Mouse (Mus musculus) WW6 (cell line): Measurements from ENCODE around the gene Kmt5b.

Source experiments
- DNase-seq: peaks from one replicate; pipeline ENCODE4 v3.0.0-alpha.2; 2013; ENCODE audit warnings: low read depth, low spot score

Kmt5b gene

DNA sequence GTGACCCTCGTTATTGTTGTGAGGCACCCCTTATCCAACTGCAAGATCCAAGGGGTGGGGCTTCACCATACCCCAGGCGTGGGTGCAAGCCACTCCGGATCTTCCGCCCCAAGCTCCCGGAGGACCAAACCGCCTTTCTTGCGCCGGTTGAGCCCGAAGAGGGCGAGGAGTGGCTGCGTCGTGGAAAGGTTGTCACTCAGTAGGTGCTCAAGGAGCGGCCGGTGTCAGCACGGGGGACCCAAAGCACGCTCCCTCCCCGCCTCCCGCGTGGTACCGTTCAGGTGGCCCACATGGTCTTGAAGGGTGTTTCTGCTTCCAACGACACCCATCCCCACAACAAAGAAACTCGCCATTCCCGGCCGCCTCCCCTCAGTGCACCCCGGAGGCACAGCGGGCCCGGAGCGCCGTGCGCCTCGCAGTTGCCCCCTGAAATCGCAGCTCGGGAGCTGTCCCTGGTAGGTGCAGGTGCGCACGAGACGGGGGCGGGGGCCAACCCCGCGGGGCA is at the start of gene Kmt5b:
Gene Kmt5b (plus strand): TSS at position 146 of the 505 bp plus-strand sequence.
- no peak for DNase-seq

DNA sequence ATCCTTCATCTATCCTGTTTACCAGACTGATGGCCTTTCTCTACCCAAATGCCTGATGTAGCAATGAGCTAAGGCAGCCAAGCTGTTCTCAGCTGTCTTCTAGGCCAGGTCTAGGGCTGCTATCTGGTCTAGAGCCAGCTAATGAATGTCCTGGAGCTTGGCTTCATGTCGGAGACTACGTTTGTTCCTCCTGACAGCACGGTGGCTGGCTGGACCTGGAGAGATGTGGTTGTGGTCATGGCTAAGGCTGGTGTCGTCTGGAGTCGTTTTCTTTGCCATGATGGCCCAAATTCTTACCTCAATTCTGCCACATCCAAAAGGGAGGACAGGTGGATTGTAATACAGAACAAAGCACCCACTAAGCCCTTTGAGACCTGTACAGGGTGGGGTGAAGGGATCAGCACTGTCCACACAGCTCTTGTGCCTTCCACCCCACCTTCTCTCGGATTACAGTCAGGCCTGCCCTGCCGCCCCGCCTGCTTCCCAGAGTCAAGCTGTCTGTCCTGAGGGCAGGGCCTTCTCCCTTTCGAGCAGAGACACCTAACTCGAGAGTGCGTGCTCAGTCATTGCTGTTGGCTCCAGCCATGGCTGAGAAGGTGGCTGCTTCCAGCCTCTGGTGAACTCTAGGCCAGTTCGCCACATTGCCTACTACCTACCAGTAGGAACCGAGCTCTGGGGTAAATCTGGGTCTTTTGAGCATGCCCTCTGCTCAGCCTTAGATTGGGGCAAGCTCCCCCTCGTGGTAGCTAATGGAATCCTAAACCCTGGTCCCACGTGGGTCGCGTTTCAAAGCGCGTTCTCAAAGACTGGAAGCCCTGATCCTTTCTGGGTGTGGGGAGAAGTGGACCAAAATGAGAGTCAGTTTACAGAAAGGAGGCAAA is 48.5 kb upstream of the Kmt5b start:
- peak; percentile 86 for DNase-seq

DNA sequence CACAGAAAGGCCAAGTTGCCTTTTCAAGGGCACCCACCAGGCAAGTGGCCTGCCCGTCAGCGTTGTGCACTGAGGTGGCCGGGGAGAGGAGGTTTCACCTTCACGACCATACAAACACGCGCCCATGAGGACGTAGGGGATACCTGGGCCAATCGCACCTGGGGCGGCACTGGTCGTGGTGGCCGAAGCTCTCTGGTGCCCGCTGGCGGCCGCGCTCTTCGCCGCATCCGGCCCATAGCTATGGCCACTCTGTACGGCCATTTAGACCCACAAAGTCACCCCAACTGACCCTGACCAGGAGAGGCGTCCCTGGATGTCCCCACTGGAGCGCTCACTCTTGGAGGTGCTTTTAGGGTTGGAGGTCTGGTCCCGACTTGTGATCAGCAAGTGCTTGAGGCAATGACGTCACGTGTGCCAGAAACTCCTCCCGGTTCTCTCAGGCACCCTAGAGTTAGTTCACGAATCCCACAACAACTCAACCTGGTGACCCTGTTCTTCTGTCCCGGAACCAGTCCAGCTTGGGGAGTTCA is 47.8 kb upstream of the Kmt5b start:
- DNase-seq: no peak

DNA sequence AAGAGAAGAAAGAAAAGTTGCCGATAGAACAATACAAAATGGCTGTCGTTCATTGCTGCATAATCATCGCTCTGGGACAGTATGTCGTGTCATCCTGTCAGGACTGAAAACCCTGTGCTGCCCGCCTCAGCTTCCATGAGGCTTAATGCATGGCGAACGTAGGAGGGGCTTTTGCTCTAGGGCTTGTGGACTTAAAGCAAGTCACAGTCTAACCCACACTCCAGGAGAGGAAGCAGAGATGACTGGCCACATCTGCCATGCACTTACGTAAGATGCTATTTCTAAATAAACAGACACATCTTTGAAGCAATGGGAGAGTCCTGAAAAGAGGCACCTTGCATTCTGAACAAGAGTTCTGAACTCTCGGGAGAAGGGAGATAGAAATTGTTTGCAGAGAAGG is 44.1 kb upstream of the Kmt5b start:
- DNase-seq: no peak

DNA sequence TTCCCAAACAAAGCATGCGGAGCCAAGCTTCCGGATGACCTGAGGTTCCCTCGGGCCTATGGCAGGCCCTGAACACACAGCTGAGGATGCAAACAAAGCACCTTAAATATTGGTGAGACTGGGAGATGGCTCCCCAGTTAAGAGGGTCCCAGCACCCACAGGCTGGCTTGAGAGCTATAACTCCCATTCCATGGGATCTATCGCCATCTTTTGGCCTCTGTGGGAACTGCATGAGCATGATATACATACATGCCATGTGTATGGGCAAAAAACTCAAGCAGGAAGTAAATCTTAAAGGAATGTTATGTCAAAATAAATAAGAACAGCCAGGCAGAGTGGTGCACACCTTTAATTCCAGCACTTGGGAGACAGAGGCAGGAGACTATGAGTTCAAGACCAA is 43.3 kb upstream of the Kmt5b start:
- DNase-seq: no peak

DNA sequence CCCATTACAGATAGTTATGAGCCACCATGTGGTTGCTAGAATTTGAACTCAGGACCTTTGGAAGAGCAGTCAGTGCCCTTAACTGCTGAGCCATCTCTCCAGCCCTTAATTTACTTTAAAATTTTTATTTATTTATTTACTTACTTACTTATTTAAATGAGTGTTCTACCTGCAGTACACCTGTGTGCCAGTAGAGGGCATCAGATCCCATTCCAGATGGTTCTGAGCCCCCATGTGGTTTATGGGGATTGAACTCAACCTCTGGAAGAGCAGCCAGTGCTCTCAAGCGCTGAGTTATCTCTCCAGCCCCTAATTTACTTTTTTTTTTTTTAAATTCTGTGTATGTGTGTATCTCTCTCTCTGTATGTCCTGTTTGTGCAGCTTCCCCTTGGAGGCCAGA is 42.4 kb upstream of the Kmt5b start:
- DNase-seq: no peak

DNA sequence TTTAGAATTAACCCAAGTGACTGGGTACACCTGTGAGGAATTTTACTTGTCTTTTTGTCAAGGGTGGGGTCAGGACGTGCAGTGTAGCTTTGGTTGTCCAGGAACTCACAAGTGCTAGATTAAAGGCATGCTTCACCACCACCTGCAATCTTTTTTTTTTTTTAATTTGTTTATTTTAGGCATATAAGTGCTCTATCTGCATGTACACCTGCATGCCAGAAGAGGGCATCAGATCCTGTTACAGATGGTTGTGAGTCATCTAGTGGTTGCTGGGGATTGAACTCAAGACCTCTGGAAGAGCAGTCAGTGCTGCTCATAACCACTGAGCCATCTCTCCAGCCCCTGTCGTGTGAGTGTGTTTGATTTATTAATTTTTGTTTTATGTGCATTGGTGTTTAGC is 38.3 kb upstream of the Kmt5b start:
- DNase-seq: no peak

DNA sequence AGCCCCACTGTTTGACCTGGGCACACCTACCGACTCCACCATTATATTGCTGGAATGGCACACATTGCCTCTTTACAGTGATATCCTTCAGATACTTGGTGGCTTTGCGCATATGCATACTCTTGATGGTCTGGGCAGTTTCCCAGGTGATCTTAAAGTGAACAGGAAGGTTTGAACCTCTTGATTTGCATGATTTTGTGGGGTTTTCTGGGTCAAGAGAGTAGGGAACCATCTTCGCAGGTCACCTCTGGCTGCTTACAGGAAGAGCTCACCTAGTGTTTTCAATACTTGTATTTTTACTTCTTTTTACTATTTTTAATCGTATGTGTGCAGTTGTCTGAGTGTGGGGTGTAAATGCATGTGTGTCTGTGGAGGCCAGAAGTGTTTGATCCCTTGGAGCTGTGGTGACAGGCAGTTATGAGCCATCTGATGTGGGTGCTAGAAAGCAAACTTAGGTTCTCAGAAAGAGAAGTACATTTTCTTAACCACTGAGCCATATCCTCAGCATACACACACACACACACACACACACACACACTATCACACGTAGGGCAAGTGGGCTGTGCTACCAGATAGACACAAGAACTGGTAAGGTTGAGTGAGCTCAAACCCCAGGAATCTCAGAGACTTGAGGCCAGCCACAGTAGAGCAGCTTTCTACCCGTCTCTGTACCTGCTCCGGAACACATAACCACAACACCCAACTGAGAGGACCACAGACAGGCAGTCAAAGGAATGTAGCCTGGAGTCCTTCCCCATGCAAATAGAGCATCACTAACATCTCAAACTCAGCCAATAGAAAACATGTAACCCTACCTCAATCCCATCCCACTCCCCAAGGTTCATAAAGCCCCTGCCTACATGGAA is 36.2 kb upstream of the Kmt5b start:
- DNase-seq: no peak

DNA sequence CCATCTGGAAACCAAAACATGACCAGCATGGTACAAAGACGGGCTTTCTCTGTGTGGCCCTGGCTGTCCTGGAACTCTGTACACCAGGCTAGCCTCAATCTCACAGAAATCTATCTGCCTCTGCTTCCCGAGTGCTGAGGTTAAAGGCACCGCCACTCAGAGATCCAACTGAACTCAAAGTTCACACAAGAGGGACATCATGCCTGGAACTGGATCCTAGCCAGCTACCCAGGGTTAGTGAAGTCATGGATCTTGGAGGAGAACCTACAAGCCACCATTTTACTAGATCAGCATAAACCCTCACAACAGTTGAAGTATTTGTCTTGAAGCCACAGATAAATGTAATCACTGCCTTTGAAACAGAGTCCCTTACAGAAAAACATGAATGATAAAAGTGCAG is 31.2 kb upstream of the Kmt5b start:
- DNase-seq: no peak

DNA sequence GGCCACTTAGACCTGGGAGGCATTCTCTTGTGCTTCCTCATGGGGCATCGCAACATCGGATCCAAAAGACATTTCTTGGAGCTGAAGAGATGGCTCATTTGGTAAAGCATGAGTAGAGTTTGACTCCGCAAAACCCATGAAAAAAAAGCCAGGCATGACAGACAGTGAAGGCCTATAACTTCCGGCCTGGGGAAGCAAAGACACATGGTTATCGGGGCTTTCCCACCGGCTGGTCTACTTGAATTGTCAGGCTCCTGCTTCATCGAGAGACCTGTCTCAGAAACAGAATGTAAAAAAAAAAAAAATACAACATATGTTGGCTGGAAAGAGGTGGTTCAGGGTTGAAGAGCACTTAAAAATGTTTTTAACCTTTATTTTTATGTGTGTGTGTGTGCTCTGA is 27.6 kb upstream of the Kmt5b start:
- no peak for DNase-seq

DNA sequence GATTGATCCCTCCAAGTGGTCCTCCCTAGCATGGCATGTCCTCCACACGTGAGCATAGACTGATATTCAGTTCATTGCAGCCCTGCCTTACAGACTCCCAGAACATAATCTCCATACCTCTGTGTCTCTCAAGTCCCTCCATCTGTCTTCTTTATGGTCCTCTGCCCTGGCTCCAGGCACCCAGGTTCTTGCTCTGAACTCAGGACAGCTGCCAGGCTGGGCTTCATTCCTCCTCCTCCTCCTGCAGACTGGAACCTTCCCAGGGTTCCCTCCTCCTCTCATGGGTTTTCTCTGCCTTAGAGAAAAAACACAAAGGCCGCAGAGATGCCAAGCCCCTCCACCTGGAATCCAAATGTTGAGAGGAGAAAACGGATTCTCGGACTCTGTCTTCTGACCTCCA is 24.5 kb upstream of the Kmt5b start:
- no peak for DNase-seq

DNA sequence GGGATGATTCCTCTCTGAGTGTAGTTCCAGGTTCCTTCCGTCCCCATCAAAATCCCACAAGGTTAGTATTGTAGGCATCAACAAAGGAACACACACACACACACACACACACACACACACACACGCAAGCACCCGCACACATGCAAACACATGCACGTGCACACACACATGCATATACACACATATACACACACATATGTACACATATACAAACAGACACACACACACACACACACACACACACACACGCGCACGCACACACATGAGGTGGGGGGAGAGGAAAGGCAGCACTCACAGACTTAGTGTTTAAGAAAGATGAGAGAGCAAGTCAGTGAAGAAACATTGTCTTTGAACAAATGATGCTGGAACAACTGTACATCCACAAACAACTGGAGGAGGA is 23.9 kb upstream of the Kmt5b start:
- no peak for DNase-seq

DNA sequence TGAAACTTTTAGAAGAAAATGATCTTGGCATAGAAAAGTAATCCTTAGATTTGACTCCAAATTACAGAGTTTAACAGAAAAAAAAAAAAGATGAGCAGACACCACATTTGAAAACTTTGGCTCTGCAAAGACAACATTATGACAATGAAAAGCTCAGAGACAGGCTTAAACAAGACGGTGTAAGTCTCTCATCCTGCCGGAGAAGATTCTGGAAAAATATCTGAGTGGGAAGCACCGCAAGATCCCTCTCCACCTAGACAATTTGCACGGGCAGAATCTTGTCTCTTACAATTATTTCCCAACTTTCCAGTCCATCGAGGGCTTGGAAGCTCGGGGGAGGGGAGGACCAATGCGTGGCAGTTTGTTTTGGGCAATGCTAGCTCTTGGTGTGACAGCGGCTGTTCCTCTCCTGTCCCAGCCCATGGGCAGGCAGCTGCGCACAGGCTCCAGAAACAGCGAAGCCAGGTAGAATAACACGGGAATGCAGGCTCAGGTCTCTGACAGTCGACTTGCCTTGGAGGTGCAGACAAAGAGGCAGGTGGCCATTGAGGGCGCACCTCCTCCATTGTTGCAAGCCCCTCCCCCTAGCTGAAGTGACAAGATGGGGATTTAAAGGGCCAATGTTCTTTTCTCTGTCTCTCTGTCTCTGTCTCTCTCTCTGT is 23.2 kb upstream of the Kmt5b start:
- no peak for DNase-seq

DNA sequence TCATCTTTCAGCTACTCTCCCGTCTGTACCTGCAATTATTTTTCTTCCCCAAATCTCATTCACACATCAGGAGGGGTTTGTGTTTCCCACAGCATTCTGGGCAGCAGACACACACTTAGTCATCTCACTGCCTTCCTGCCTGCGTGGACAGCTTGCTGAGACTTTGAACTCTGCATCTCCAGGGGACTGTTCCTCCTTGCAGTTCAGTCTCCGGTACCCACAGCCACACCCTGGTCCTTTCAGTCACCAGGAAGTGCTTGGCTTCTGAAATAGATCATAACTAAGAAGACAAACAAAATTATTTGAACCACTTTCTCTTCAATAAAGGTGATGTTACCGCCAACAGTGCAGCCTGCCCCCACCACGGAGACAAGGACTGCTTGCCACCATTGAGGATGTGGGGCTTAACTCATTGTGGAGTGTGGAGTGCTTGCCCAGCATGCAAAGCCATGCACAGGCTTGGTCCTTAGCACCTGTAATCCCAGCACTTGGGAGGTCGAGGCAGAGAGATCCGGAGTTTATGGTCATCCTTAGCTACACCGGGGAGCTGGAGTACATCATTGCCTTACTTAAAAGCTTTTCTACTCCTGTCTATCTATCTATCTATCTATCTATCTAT is 14.5 kb upstream of the Kmt5b start:
- no peak for DNase-seq

DNA sequence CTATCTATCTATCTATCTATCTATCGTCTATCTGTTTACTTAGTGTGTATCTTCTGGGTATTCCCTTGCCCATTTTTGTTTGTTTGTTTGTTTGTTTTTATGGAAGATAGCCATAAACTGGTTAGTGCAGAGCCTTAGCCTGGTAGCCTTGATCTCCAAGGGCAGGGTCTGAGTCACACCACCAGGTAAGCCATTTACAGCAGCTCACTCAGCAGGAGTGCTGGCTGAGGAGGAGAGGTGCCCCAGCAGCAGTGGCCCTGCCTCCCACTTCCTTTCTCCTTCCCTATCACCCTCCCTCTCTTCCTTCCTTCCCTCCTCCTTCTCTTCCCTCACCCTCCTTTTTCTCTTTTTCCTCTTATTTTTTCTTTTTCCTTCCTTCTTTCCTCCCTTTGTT is 14.0 kb upstream of the Kmt5b start:
- DNase-seq: no peak

DNA sequence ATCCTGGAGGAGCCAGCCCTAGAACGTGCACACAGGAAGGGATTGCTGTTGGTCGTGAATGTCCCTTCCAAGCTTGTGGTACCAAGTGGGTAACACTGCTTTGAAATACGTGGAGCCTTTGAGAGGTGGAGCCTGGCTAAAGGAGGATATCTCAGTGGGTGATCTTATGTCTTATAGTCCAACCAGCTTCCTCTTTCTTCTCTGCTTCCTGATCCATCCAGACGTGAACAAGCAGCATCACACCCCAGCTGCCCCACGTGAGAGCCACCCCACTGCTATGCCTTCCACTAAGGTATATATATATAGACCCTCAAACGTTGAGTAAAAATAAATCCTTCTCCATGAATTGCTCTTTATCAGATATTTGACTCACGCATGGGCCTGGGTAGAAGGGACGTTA is 13.5 kb upstream of the Kmt5b start:
- DNase-seq: no peak

DNA sequence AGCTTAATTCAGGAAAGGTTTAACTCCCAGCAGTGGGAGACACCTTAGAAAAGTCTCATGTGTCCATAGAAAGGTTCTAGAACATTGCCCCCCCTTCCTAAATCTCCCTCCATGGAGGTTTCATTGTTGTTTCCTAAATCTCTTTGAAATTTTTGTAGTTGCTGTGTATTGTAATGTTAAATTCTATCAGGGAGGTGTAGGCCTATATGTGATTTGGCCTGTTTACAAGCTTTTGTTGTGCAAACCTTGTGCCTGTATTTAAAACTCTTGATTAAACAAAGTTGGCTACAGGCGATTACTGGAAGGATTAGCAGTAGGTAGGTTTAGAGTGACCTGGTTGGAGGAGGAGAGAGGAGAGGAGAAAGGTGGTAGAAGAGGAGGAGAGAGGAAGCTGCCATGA is 9.4 kb upstream of the Kmt5b start:
- no peak for DNase-seq

DNA sequence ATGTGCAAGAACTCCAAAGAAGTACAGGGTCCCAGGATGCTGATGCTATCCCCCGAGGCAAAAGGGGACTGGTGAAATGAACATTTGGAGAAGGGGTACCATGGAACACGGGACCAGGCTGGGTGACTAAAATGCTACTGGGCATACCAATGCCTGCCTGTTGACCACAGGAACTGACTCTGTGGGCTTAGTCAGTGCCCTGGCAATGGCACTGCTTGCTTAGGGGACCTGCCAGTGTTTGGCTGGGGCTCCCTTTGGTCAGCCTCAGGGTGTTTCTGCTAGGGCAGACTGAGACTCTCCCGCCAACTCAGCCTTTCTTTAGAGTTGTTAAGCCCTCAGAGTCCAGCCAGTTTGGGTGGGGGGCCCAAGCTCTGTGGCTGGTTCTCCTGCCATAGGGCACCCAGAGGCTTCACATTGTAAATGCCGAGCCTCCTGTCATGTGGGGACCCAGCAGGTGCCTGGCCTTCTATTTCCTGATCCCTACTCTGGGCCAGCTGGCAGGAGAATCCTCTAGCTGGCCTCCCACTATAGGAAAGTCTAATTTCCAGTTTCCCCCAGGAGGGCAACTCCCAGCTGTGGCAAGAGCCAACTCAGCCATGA is 1.9 kb upstream of the Kmt5b start:
- no peak for DNase-seq

DNA sequence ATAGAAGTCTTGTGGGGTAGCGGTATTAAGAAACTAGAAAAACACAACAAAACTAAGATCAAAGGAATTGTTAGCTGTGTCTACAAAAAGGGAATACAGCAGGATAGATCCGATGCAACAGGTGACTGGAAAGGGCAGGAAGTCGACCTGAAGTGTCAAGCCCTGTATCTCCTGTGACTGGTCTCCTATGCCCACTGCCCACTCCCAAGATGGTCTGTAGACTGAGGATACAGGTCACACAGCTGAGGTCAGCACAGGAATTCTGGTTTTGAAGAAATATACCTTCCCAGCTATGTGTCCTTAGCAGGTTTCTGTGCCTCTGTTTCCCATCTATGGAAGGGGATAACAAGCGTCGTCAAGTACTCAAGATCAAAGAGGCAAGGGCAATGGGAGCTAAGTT is 843 bp upstream of the Kmt5b start:
- DNase-seq: no peak

DNA sequence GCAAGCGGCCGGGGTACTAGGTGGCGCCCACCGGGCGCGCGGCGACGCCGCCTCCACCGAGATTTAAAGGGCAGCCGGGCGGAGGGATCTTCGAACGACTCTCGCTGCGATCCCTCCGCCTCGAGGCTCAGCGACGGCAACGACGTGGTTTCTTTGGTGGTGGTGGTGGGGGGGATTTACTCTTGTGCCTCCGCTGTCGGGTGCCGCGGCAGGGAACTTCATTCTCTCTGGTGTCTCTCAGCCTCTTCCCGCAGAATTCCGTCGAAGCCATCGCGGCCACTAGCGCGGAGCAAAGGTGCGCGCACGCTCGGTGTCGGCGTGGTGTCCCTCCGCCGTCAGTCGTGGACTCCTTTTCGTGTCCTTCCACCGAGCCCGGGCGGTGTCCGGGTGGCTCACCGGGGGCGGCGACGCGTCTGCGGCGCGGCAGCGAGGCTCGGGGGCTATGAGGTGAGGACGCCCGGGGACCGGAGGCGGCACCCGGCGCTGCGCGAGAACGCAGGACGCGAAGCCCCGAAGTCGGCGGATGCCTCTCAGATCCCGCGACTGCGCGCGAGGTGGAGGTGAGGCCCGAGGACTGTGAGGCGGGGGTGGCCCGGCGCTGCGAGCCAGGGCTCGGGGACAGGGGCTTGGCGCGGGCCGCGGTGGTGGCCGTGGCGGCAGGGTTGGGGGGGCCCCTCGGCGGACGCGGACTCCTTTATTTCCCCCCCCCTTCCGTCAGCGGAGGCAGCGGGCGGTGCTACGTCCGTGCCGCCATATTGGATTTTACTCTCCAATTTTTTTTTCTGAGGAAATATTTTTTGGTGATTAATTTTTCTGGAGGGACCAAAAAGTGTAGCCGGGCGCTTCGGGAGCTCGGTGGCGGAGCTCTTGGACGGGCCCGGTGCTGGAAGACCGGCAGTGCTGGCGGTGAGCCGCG is 818 bp downstream of the Kmt5b start:
- peak; percentile 87 for DNase-seq
